Mouse (Mus musculus): ENCODE data around the gene Aspscr1.

- TF ChIP-seq CTCF (IDR thresholded peaks at IDR 0.05; ENCODE audit: low read depth, low read length) (no peak), GATA1 (IDR thresholded peaks at IDR 0.05; ENCODE audit: borderline replicate concordance, low read length) (no peak), GATA2 (IDR thresholded peaks at IDR 0.05; ENCODE audit: borderline replicate concordance, low read depth, low read length) (no peak), POLR2AphosphoS5 (IDR thresholded peaks at IDR 0.05; ENCODE audit: insufficient replicate concordance, low read depth, low read length) (no peak), TAL1 (conservative IDR thresholded peaks at IDR 0.05; ENCODE audit: low read depth, low read length) (no peak)
Observed at GRCm38 (mm10) chr11:120722761-120723382, 50.1 kb downstream of the Aspscr1 start.

Data from G1E (cell line).